Mouse (Mus musculus) hindbrain, embryonic 12.5 days (tissue): Measurements from ENCODE around the gene Cabin1. TPM values are rescaled to one million over a fixed set of nuclear protein-coding genes. Genes with fewer than 3 reads are reported as not detected.
A peak's percentile ranks its signal among the peaks of the same experiment; 100 is the strongest.

Experiments
- ATAC-seq: fragments of 200-750 bp; cut with Nextera tagmentation; 2 replicates; pipeline ENCODE4 v1.8.0; 2017; ENCODE audit warnings: moderate TSS enrichment; ENCODE audit not compliant: low FRiP score
- H3K27ac ChIP-seq: fragments of 300-500 bp; sonication (generic); 2 replicates; pipeline ENCODE4 v1.5.1; 2016; ENCODE audit warnings: mild to moderate bottlenecking
- H3K27me3 ChIP-seq: fragments of 300-500 bp; sonication (generic); 2 replicates; pipeline ENCODE4 v1.6.1; 2016; ENCODE audit warnings: mild to moderate bottlenecking
- H3K36me3 ChIP-seq: fragments of 300-500 bp; sonication (generic); 2 replicates; pipeline ENCODE4 v1.6.1; 2016; ENCODE audit warnings: mild to moderate bottlenecking
- H3K4me1 ChIP-seq: fragments of 300-500 bp; sonication (generic); 2 replicates; pipeline ENCODE4 v1.6.1; 2016
- H3K4me2 ChIP-seq: fragments of 300-500 bp; sonication (generic); replicated peaks from 2 replicates; pipeline ENCODE4 v1.6.1; 2016; ENCODE audit warnings: mild to moderate bottlenecking
- H3K4me3 ChIP-seq: fragments of 300-500 bp; sonication (generic); 2 replicates; pipeline ENCODE4 v1.5.1; 2016; ENCODE audit warnings: mild to moderate bottlenecking
- H3K9ac ChIP-seq: fragments of 300-500 bp; sonication (generic); 2 replicates; pipeline ENCODE4 v1.6.1; 2016; ENCODE audit warnings: mild to moderate bottlenecking, moderate library complexity
- H3K9me3 ChIP-seq: fragments of 300-500 bp; sonication (generic); replicated peaks from 2 replicates; pipeline ENCODE4 v1.6.1; 2016; ENCODE audit warnings: mild to moderate bottlenecking
- WGBS: fragments of 180-500 bp; shearing (Covaris S2); methylation state at CpG from one replicate; pipeline ENCODE4 v1.1.7; 2016; 5-methylcytosine and 5-hydroxymethylcytosine counted together
- polyA plus RNA-seq: library from polyadenylated mRNA; unstranded; fragments of >200 nt; fragmentation: Nextera tagmentation; extraction: Ambion mirVana; gene quantifications from 2 replicates; pipeline ENCODE4 v1.2.1, GENCODE M21; 2016

Cabin1 gene
- polyA plus RNA-seq, 1 experiment from 2014 or later, result 44.1 TPM

DNA sequence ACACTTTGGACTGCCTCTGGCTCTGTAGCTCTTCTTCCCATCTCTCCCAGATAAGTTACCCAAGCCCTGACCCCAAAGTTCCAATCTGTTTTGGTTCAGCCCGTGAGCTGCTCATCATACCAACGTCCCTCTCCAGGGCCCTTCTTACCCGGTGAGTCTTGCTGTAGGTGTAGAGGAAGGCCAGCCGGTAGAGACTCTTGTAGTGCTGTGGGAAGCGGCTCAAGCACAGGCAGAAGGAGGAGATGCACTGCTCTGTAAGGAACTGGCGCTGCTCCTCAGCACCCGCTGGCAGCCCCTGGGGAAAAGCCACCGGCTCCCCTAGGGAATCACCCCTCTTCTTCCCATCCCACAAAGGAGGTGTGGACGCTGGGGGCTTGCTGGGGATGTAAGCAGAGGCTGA, 69.6 kb downstream of the Cabin1 start:
- no peaks in the 10 kb centered on the region for H3K4me1 ChIP-seq
- H3K36me3 ChIP-seq, result peaks cover 86% of the 10 kb centered on the region
- H3K4me3 ChIP-seq, result no peak overlapping the region
- no peak overlapping the region for H3K9ac ChIP-seq
- H3K4me2 ChIP-seq, result no peak overlapping the region
- no peaks in the 10 kb centered on the region for H3K27me3 ChIP-seq
- 92% methylated on average over 9 of the region's 9 CpGs for WGBS
- no peak for ATAC-seq
- H3K9me3 ChIP-seq, result no peaks in the 10 kb centered on the region
- no peak overlapping the region for H3K27ac ChIP-seq

DNA sequence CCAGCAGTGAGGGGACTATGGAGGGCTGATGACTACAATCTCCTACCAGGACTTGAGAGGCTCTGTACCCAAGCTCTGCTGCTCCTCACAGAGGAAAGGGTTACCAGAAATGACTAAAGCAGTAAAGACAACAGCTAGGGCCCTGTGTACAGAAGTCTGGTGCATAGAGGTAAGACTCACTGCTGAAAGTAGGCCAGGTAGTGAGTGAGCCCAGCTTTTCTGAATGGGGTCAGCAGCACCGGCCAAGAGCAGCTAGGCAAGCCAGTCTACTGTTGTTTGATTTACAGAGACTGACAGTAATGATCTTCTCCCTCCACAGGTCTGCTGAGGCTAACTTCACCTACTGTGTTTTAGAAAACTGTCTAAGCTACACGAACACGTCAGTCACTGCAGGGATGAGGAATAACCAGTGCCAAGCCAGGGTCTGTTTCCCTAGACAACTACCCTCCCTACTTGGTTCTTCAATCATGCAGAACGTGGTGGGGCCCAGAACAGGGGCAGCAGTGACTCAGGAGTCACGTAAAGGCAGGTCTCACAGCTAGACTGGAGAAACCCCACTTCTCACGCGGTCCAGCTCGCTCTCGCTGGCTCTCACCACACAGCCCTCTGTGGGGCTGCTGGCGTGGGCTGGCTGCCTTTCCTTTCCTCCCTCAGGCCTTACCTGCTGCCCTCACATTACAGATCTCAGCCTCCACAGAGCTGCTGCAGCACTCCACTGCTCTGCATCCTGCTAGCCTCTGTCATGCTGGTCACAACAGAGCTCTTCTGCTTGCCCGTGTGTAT, 70.5 kb downstream of the Cabin1 start:
- H3K4me2 ChIP-seq, result no peak overlapping the region
- peaks cover 86% of the 10 kb centered on the region for H3K36me3 ChIP-seq
- H3K27ac ChIP-seq, result no peak overlapping the region
- ATAC-seq, result no peak
- WGBS, result 81% methylated on average over 11 of the region's 11 CpGs
- no peaks in the 10 kb centered on the region for H3K4me1 ChIP-seq
- H3K27me3 ChIP-seq, result no peaks in the 10 kb centered on the region
- H3K9me3 ChIP-seq, result no peaks in the 10 kb centered on the region
- no peak overlapping the region for H3K9ac ChIP-seq
- H3K4me3 ChIP-seq, result no peak overlapping the region

DNA sequence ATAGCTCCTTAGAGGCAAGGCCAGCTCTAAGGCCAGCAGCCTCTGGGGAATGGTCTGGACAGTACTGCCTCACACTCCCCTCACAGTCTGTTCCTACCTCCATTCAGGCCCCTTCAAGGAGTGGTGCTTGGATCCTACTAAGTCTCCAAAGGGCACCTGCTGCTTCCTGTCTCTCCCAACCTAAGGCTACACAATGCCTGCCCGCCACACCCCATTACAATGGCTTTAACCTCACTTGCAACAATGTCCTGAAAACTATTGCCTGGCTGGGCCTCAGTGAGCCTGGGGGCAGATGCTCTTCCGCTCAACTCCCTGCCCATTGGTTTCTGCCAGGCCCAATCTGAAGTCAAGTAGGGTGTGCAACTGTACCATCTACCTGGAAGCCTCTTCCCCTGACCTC, 75.5 kb downstream of the Cabin1 start:
- 95% methylated on average over 2 of the region's 2 CpGs for WGBS
- no peak for ATAC-seq

DNA sequence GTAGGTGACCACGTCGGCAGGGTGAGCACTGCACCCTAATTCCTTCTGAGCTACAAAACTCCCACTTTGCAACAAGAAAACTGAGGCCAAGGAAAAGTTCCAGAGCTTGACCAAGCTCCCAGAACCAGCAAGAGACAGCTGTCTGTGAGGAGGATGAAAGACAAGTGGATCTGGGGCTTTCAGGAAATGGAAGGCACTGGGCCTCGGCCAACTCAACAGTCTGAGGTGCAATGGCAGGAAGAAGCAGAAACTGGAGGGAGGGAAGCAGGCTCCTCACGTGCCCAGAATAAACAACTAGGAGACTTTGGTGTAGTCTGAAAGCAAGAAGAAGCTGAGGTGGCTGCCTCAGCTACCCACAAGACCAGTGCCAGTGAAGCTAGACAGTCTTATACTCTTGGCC, 77.4 kb downstream of the Cabin1 start:
- H3K27ac ChIP-seq, result no peak overlapping the region
- H3K4me2 ChIP-seq, result no peak overlapping the region
- peaks cover 57% of the 10 kb centered on the region for H3K36me3 ChIP-seq
- no peak overlapping the region for H3K9ac ChIP-seq
- peaks cover 18% of the 10 kb centered on the region for H3K4me1 ChIP-seq
- no peaks in the 10 kb centered on the region for H3K27me3 ChIP-seq
- H3K9me3 ChIP-seq, result no peaks in the 10 kb centered on the region
- WGBS, result 80% methylated on average over 4 of the region's 4 CpGs
- H3K4me3 ChIP-seq, result no peak overlapping the region
- no peak for ATAC-seq

More for the DNA sequence above, 75.5 kb downstream of the Cabin1 start:
- Histone ChIP-seq H3K4me2 (no peak overlapping the region), H3K27me3 (no peaks in the 10 kb centered on the region), H3K4me3 (no peak overlapping the region), H3K9me3 (no peaks in the 10 kb centered on the region), H3K36me3 (peaks cover 59% of the 10 kb centered on the region), H3K9ac (no peak overlapping the region), H3K27ac (no peak overlapping the region), H3K4me1 (peaks cover 17% of the 10 kb centered on the region)

DNA sequence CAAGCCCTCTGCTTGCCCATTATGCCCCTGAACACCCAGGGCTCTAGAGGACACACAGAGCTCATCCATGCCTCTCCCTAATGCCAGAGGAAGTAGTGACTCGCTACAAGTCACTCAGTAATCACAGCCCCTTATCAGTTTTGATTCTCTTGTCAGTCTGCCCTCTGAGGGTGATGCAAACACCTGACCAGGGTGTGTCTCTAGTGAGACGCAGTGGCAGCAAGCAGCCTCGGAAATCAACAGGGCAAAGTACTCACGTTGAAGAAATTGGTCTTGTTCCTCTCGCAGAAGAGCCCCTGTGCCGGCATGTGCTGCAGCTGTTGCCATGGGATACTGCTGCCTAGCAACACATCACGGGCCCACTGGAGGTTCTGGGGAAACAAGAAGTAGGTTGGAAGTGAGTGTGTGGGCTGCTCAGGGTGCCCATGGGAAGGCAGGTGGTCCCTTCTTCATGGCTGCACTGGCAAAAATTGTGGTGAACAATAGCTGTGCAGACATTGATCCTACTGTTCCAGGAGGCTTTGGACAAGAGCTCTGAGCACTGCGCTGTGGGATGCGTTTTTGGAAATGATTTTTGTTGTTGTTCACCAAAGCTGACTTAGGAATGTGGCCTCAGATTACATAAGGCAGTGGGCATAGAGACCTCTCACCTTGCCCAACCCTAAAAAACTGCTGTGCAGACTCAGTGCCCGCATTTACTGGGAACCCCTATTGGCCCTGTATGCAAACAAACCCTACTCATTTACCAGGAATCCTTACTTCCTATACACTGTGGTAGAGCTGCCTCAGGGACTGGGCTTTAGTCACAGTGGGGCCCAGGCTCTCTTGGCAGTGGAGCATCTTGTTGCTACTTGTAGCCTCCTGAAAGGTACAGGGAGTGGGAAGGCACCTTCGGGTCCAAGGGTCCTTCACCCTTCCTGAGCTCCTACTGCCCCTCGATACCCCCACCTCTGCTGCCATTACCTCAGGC, 79.8 kb downstream of the Cabin1 start:
- 56% methylated on average over 12 of the region's 12 CpGs for WGBS
- Histone ChIP-seq H3K4me2 (0 out of 2 replicates have a peak overlapping the region, but pooled peaks have one; percentile 9), H3K4me3 (no peak overlapping the region), H3K27me3 (no peaks in the 10 kb centered on the region), H3K9me3 (no peaks in the 10 kb centered on the region), H3K9ac (0 out of 2 replicates have a peak overlapping the region, but pooled peaks have one; percentile 32), H3K36me3 (peaks cover 52% of the 10 kb centered on the region), H3K27ac (peak overlapping the region; percentile 60), H3K4me1 (peaks cover 18% of the 10 kb centered on the region)
- ATAC-seq, result peak; percentile 87

DNA sequence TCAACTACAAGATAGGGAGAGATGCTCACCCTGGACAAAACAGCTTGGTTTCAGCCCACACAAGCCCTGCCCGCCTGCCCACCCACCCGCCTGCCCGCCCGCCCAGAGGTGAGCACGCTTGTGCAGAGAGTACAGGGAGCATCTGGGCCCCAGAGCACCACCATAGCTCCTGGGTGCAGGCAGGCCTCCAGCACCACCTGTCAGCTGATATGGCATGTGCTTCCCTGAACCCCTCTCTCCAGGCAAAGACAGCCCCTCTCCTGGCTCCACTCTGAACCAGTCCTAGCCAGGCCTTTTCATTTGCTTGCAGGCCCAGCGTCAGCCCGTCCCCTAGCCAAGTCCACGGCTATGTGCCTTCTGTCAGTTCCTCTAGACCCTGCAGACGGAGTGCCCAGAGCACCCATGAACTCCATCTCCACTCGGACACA, 83.6 kb downstream of the Cabin1 start:
- peaks cover 45% of the 10 kb centered on the region for H3K36me3 ChIP-seq
- H3K9ac ChIP-seq, result no peak overlapping the region
- no peak for ATAC-seq
- 90% methylated on average over 10 of the region's 10 CpGs for WGBS
- no peaks in the 10 kb centered on the region for H3K9me3 ChIP-seq
- H3K27ac ChIP-seq, result no peak overlapping the region
- no peak overlapping the region for H3K4me3 ChIP-seq
- H3K4me2 ChIP-seq, result no peak overlapping the region
- H3K4me1 ChIP-seq, result peaks cover 18% of the 10 kb centered on the region
- no peaks in the 10 kb centered on the region for H3K27me3 ChIP-seq

DNA sequence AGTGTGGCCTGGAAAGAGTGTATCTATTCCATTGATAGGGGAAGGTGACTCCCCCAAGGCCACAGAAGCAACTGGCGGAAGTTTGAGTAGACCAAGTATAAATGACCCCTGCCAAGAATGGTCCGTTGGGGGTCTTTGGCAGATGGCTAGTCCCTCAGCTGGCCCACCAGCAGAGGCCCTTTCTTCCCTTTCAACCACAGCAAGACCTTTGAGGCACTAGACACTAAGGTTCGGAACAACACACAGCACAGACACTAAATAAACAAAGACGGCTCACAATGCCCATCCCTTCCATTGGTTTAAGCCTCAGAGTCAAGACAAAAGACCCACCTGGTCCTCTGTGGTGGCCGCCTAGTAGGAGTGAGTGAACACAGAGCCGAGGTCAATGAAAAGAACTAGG, 84.9 kb downstream of the Cabin1 start:
- Histone ChIP-seq H3K36me3 (peaks cover 50% of the 10 kb centered on the region), H3K4me3 (no peak overlapping the region), H3K27ac (no peak overlapping the region), H3K4me1 (peaks cover 7% of the 10 kb centered on the region), H3K9ac (no peak overlapping the region), H3K4me2 (no peak overlapping the region), H3K9me3 (no peaks in the 10 kb centered on the region), H3K27me3 (no peaks in the 10 kb centered on the region)
- WGBS, result 81% methylated on average over 6 of the region's 6 CpGs
- no peak for ATAC-seq

DNA sequence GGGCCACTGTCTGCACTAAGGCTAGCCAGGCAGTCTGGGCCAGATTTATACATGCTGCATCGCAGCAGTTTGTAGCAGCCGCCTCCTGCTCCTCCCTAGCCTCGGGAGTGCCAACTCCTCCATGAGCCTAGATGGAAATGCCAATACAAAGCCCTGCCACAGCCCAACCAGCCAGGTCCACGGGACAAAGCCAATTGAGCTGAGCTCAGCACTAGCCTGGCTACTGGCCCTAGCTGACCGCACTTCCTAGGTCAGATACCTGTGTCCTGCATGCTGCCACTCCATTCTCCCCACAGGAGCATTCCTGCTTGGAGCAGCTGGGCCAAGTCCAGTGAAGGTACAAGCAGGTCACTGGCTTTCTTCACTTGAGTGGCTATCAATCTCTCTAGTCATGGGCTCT, 86.2 kb downstream of the Cabin1 start:
- Histone ChIP-seq H3K4me3 (no peak overlapping the region), H3K9me3 (no peaks in the 10 kb centered on the region), H3K9ac (no peak overlapping the region), H3K27ac (no peak overlapping the region), H3K36me3 (peaks cover 44% of the 10 kb centered on the region), H3K27me3 (no peaks in the 10 kb centered on the region), H3K4me1 (no peaks in the 10 kb centered on the region), H3K4me2 (no peak overlapping the region)
- ATAC-seq, result no peak
- WGBS, result 93% methylated on average over 5 of the region's 5 CpGs

DNA sequence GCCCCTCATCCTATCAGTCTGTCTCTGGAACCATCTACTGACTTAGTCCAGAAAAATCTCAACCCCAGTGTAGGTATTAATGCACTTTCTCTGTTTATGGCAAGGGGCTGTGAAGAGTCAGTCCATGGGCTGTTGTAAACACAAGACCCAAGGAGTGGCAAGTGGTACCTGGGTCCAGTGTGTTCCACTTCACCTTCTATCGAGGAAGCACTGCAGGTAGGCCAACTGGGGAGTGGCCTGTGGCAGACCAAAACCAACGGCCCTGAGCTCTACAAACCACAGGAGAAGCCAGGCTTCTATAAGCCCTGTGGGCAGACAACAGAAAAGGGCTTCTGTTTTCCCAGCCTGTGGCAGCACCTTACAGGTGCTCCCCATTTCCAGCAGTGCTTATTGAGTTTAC, 86.6 kb downstream of the Cabin1 start:
- no peak overlapping the region for H3K4me3 ChIP-seq
- ATAC-seq, result no peak
- no peaks in the 10 kb centered on the region for H3K27me3 ChIP-seq
- peaks cover 40% of the 10 kb centered on the region for H3K36me3 ChIP-seq
- H3K27ac ChIP-seq, result no peak overlapping the region
- no peaks in the 10 kb centered on the region for H3K9me3 ChIP-seq
- no peak overlapping the region for H3K9ac ChIP-seq
- H3K4me1 ChIP-seq, result no peaks in the 10 kb centered on the region
- no peak overlapping the region for H3K4me2 ChIP-seq
- 86% methylated on average over 2 of the region's 2 CpGs for WGBS

DNA sequence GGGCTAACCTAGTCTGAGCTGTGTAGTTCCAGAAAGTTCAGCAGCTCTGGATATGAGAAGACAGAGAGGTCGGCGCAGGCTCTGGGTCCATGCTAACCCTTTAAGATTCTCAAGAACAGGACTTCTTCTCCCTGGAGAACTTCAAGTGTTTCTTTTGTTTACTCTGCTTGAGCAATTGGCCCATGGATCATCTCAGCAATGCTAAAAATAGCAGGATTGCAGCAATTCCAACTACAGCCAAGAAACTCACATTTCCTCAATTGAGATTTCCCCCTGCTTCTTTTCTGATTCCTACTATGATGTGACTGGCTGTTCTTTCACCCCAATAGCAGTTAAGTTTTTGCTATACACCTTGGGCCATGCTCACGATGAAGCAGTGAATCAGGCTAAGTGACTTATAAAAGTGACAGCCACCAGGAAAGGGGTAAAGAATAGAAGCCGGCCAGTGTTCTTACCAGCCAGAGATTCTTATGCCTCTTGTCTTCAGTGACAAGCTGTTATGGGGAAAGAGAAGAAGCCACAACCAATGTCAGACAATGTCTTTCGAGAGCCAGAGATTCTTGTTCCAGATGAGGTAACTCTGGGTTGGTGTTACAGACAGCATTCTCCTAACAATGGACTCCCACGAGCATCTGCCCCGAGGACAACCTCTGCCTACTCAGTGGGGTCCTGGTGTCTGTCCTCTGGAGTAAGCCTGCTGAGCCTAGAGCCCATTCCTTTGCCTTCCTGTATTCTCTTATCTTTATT, 87.1 kb downstream of the Cabin1 start:
- H3K4me1 ChIP-seq, result no peaks in the 10 kb centered on the region
- ATAC-seq, result no peak
- WGBS, result 79% methylated on average over 7 of the region's 7 CpGs
- H3K27ac ChIP-seq, result no peak overlapping the region
- H3K4me3 ChIP-seq, result no peak overlapping the region
- H3K9ac ChIP-seq, result no peak overlapping the region
- no peak overlapping the region for H3K4me2 ChIP-seq
- H3K27me3 ChIP-seq, result no peaks in the 10 kb centered on the region
- H3K36me3 ChIP-seq, result peaks cover 38% of the 10 kb centered on the region
- no peaks in the 10 kb centered on the region for H3K9me3 ChIP-seq

DNA sequence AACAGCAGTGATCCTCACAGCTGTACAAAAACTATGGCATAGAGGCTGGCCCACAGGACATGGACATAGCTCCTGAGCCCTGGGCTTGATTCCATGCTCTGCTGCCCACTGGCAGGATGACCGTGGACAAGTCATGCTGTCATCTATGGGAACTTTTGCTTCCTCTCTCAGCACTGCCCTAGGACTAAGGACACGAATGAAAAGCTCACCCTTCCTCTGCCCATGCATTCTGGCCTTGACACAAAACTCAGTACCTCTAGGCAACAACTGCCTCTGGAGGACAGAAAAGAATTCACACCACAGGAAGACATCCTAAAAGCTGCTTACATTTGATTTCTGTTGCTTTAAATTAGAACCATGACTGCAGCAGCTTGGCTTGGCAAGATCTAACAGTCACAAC, 87.9 kb downstream of the Cabin1 start:
- Histone ChIP-seq H3K27me3 (no peaks in the 10 kb centered on the region), H3K27ac (no peak overlapping the region), H3K36me3 (peaks cover 39% of the 10 kb centered on the region), H3K4me2 (no peak overlapping the region), H3K4me3 (no peak overlapping the region), H3K4me1 (no peaks in the 10 kb centered on the region), H3K9me3 (no peaks in the 10 kb centered on the region), H3K9ac (no peak overlapping the region)
- WGBS, result 90% methylated on average over 2 of the region's 2 CpGs
- ATAC-seq, result no peak

DNA sequence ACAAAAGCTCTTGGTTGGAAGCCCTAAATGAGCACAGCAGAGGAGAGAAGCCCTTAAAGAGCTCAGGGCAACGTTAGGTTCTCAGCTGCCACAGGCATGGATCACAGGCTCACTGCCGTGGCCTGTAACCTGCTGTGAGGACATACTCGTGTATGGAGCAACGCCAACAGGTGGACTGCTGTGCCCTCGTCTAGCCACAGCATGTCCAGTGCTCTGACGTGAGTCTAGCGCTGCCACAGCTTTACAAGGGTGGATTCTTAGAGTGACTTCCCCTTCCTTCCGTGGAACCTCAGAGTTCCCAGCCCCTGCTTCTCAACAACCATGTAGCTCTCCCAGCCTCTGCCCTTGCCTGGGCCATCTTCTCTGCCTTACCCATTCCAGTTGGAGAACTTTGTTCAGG, 88.5 kb downstream of the Cabin1 start:
- H3K27ac ChIP-seq, result no peak overlapping the region
- ATAC-seq, result no peak
- no peaks in the 10 kb centered on the region for H3K9me3 ChIP-seq
- H3K4me1 ChIP-seq, result no peaks in the 10 kb centered on the region
- H3K4me3 ChIP-seq, result no peak overlapping the region
- no peak overlapping the region for H3K9ac ChIP-seq
- H3K36me3 ChIP-seq, result peaks cover 38% of the 10 kb centered on the region
- no peak overlapping the region for H3K4me2 ChIP-seq
- WGBS, result 75% methylated on average over 8 of the region's 8 CpGs
- no peaks in the 10 kb centered on the region for H3K27me3 ChIP-seq
